Mouse (Mus musculus): ENCODE results near the gene Rnft2. TPM values are rescaled to one million over a fixed set of nuclear protein-coding genes. Genes with fewer than 3 reads are reported as not detected.

Rnft2 gene
- 5.4 and 7.0 TPM in 2 replicates for polyA plus RNA-seq (2016; fragmentation: Nextera tagmentation; extraction: Ambion mirVana)

GRCm38 (mm10) chr5:118244606-118245443 is at the start of gene Rnft2, which contains the start of gene 2410131K14Rik:
Gene Rnft2 (minus strand): TSS chr5:118245116.
Gene 2410131K14Rik (plus strand): TSS chr5:118245227.
- Histone ChIP-seq H3K4me1 (peaks cover 34% of the 10 kb centered on the region), H3K27ac (replicated peaks) (peak within 1 kb of the TSS; percentile 90), H3K4me3 (peak within 1 kb of the TSS; percentile 78), H3K27me3 (replicated peaks; ENCODE audit: low read depth, poor library complexity, severe bottlenecking) (no peaks in the 10 kb centered on the region), H3K9me3 (no peaks in the 10 kb centered on the region), H3K36me3 (replicated peaks) (peaks cover 46% of the 10 kb centered on the region)
- WGBS = under 1% methylated on average over 68 of the region's 68 CpGs
- DNase-seq (ENCODE audit: low spot score) = peak; percentile 100

- Histone ChIP-seq H3K27ac (replicated peaks) (peak overlapping the region; percentile 81), H3K36me3 (replicated peaks) (no peaks in the 10 kb centered on the region), H3K9me3 (no peaks in the 10 kb centered on the region), H3K4me3 (peak overlapping the region; percentile 47), H3K4me1 (peaks cover 53% of the 10 kb centered on the region), H3K27me3 (replicated peaks; ENCODE audit: low read depth, poor library complexity, severe bottlenecking) (peaks cover 7% of the 10 kb centered on the region; the same call in 1 of the 2 replicates)
- 27% methylated on average over 23 of the region's 23 CpGs for WGBS
- DNase-seq (ENCODE audit: low spot score) = peak; percentile 74
Observed at GRCm38 (mm10) chr5:118294086-118294864, 49.4 kb upstream of the Rnft2 start.

- Histone ChIP-seq H3K27me3 (replicated peaks; ENCODE audit: low read depth, poor library complexity, severe bottlenecking) (peaks cover 3% of the 10 kb centered on the region; the same call in 1 of the 2 replicates), H3K36me3 (replicated peaks) (no peaks in the 10 kb centered on the region), H3K4me1 (peaks cover 49% of the 10 kb centered on the region), H3K4me3 (no peak overlapping the region), H3K9me3 (no peaks in the 10 kb centered on the region), H3K27ac (replicated peaks) (no peak overlapping the region; the same call in 1 of the 2 replicates)
- no peak for DNase-seq (ENCODE audit: low spot score)
- WGBS = 72% methylated on average over 4 of the region's 4 CpGs
Observed at GRCm38 (mm10) chr5:118292476-118292875, 47.6 kb upstream of the Rnft2 start.

DNA sequence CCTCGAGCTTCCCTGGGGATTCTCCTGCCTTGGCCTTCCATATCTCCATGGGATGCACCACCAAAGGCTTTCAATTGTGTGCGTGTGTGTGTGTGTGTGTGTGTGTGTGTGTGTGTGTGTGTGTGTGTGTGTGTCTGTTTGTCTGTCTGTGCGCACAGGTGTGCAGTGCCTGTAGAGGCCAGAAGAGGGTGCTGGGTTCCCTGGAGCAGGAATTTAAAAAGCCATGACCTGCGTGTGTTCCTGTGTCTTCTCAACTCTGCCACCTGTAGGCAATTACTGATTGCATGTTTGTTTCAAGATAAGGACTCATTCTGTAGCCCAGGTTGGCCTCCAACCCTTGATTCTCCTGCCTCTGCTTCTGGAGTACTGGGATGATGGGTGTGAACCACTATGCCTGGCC is 46.5 kb upstream of the Rnft2 start:
- Histone ChIP-seq H3K9me3 (no peaks in the 10 kb centered on the region), H3K27me3 (replicated peaks; ENCODE audit: low read depth, poor library complexity, severe bottlenecking) (no peaks in the 10 kb centered on the region), H3K36me3 (replicated peaks) (no peaks in the 10 kb centered on the region), H3K27ac (replicated peaks) (no peak overlapping the region), H3K4me1 (peaks cover 39% of the 10 kb centered on the region), H3K4me3 (no peak overlapping the region)
- 82% methylated on average over 4 of the region's 4 CpGs for WGBS
- DNase-seq (ENCODE audit: low spot score) = no peak

DNA sequence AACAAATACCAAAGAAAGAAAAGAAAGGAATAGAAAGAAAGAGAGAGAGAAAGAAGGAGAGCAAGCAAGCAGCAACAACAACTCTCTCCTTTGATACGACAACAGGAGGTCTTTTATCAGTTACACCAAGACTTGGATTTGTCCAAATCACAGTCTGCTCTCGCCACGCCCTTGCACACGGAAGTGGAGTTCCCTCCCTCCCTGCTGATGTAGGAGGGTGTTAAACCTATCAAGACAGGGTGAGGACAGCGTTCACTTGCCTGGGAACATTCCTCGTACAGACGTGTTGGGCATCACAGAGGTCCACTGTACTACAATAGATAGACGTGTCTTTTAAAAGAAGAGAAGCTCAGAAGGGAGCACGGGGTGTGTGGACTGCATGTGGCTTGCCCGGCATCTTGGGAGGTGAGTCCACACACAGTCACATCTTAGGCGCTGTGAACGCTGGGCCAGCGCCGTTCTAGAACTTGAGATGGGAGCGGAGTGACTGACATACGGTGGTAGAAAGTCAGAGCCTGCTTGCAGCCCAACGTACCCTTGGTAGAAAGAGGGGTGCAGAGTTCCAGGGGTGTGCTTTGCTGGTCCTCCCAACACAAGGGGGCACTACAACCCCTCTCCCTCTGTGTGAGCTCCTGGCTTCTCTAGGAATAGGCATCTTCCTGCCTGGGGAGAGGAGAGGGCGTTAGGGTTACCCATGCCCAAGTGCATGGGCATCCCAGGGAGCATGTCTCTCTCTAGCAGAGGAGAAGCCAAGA is 33.0 kb upstream of the Rnft2 start:
- WGBS = 90% methylated on average over 18 of the region's 18 CpGs
- Histone ChIP-seq H3K4me1 (peaks cover 21% of the 10 kb centered on the region), H3K27me3 (replicated peaks; ENCODE audit: low read depth, poor library complexity, severe bottlenecking) (peaks cover 37% of the 10 kb centered on the region), H3K27ac (replicated peaks) (no peak overlapping the region), H3K9me3 (no peaks in the 10 kb centered on the region), H3K36me3 (replicated peaks) (no peaks in the 10 kb centered on the region), H3K4me3 (no peak overlapping the region)
- no peak for DNase-seq (ENCODE audit: low spot score)

DNA sequence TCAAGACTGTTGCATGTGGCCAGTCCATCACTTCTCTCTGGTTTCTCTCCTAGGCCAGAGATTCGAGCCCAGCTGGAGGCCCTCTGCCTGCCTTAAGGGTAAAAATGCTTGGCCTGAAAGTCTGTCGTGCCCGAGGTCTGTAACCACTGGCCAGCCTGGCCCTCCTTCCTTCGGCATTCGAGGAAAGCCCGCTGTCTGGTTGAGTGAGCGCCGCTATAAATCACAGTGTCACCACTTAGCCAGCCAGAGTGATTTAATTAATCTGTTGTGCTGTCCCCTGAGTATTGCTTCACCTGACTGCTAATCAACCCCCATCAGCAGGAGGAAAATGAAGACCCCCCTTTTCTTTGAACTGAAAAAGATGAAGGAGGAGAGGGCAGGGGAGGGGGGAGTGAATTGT is 31.8 kb upstream of the Rnft2 start:
- Histone ChIP-seq H3K27ac (replicated peaks) (no peak overlapping the region), H3K9me3 (no peaks in the 10 kb centered on the region), H3K36me3 (replicated peaks) (no peaks in the 10 kb centered on the region), H3K4me1 (peaks cover 22% of the 10 kb centered on the region), H3K4me3 (no peak overlapping the region), H3K27me3 (replicated peaks; ENCODE audit: low read depth, poor library complexity, severe bottlenecking) (peaks cover 49% of the 10 kb centered on the region)
- DNase-seq (ENCODE audit: low spot score) = no peak
- WGBS = 39% methylated on average over 8 of the region's 8 CpGs

DNA sequence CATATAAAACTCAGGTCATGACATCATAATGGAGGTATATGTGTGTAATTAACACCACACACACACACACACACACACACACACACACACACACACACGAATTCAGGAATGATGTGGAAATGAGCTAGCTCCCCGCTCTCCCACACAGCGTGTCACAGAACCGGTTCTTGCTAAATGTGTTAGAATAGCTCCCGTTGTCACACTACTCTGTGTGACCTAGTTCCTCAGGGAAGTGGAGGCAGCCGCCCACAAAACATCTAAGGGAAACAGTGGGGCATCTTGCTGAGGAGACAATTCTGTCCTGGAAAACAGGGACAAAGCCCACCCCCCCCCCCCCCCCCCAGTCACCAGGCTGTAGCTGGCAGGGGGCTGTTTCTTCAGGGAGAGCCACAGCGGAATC is 31.4 kb upstream of the Rnft2 start:
- no peak for DNase-seq (ENCODE audit: low spot score)
- Histone ChIP-seq H3K4me1 (peaks cover 22% of the 10 kb centered on the region), H3K9me3 (no peaks in the 10 kb centered on the region), H3K4me3 (no peak overlapping the region), H3K27ac (replicated peaks) (no peak overlapping the region), H3K36me3 (replicated peaks) (no peaks in the 10 kb centered on the region), H3K27me3 (replicated peaks; ENCODE audit: low read depth, poor library complexity, severe bottlenecking) (peaks cover 54% of the 10 kb centered on the region)
- 57% methylated on average over 7 of the region's 7 CpGs for whole genome bisulfite sequencing

DNA sequence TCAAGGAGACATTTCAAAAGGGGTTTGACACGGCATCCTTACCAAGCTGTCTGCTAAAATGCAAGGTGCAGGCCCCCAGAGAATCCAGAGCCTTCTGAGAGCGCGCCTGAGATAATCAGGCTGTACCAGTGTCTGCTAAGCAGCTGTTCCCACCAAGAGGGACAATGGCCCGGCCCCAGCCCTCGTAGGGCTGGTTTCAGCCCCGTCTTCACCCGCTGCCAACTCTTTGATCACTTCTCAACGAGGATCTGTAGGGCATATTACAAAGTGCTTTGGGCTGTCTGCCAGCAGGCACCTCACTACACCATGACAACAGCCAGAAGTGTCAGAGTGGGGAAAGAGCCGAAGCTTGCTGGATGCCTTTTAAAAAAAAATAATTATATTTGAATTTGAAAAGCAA is 29.6 kb upstream of the Rnft2 start:
- no peak for DNase-seq (ENCODE audit: low spot score)
- WGBS = 46% methylated on average over 9 of the region's 9 CpGs
- H3K27ac ChIP-seq (replicated peaks) = no peak overlapping the region
- no peaks in the 10 kb centered on the region for H3K9me3 ChIP-seq
- H3K36me3 ChIP-seq (replicated peaks) = no peaks in the 10 kb centered on the region
- H3K4me3 ChIP-seq = no peak overlapping the region
- peaks cover 23% of the 10 kb centered on the region for H3K4me1 ChIP-seq
- peaks cover 70% of the 10 kb centered on the region for H3K27me3 ChIP-seq (replicated peaks; ENCODE audit: low read depth, poor library complexity, severe bottlenecking)

DNA sequence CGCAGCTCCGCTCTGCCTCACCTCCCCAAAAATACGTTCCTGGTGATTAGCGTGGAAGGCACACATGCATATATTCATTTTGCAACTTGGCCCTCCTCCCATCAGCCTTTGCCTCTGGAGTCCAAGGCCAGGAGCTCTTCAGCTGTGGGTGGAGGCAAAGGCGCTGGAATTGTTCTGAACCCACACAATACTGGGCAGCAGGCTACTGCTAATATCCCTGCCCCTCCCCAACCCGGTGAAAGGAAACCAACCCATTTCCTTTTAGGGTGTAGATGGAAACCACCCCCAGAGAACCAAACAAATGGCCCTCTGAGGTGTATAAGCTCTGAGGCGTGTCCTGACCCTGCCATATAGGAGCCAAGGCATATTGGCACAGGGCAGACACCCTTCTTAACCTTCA is 28.5 kb upstream of the Rnft2 start:
- Histone ChIP-seq H3K27ac (replicated peaks) (0 out of 2 replicates have a peak overlapping the region, but pooled peaks have one; percentile 16), H3K27me3 (replicated peaks; ENCODE audit: low read depth, poor library complexity, severe bottlenecking) (peaks cover 75% of the 10 kb centered on the region)

DNA sequence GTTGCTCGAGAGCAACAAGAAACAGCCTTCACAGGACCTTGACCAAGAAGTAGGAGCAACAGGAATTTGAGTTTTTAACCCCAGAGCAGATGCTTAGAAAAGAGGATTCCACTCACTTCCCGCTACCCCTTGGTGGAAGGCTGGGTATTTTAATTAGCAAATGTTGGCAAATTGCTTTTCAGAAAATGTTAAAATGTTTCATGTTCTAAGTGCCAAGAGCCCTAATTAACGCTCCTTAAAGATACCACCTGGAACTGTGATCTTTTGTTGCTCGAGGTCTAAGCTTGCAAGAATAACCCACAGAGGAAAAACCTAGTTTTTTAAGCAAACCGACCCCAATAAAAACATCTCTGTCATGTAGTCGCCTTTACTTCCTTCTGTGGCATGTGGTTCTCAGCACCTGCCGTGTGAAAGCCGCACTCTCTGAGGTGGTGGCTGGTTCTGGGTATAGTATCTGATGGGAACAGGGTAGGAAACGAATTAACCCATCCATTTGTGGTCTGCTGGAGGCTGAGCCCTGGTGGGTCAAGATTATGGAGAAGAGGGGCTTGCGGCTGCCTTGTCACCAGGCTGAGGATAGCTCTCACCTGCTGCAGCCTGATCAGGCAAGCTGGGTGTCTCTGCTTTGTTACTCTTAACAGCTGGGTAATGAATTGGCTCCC is 26.7 kb upstream of the Rnft2 start:
- Histone ChIP-seq H3K4me3 (no peak overlapping the region), H3K9me3 (no peaks in the 10 kb centered on the region), H3K27me3 (replicated peaks; ENCODE audit: low read depth, poor library complexity, severe bottlenecking) (peaks cover 86% of the 10 kb centered on the region), H3K36me3 (replicated peaks) (no peaks in the 10 kb centered on the region), H3K27ac (replicated peaks) (no peak overlapping the region), H3K4me1 (peaks cover 27% of the 10 kb centered on the region)
- DNase-seq (ENCODE audit: low spot score) = no peak
- 77% methylated on average over 10 of the region's 10 CpGs for WGBS

More for the DNA sequence above, 28.5 kb upstream of the Rnft2 start:
- Histone ChIP-seq H3K36me3 (replicated peaks) (no peaks in the 10 kb centered on the region), H3K4me1 (peaks cover 31% of the 10 kb centered on the region), H3K9me3 (no peaks in the 10 kb centered on the region), H3K4me3 (no peak overlapping the region)
- 75% methylated on average over 7 of the region's 7 CpGs for WGBS
- no peak for DNase-seq (ENCODE audit: low spot score)

DNA sequence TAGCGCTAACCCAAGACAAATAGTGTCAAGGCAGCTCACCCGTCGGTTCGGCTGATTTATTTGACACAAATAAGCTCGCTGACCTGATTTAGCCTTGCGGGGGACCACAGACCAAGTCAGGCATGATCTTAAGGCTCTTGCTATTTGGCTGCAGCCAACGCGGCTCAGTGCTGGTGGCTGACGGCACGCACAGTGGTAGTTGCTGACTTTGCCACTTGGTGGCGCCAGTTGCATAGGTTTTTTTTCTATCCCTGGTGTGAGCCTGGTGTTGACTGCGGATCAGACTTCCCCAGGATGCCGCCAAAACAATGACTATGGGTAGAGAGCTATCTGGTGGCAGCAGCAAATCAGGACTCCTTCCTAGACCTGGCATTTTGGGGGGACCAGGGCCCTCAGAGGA is 24.1 kb upstream of the Rnft2 start:
- H3K27ac ChIP-seq (replicated peaks) = no peak overlapping the region; the same call in 1 of the 2 replicates
- peak overlapping the region; percentile 38 for H3K4me3 ChIP-seq
- no peaks in the 10 kb centered on the region for H3K9me3 ChIP-seq
- peaks cover 4% of the 10 kb centered on the region for H3K36me3 ChIP-seq (replicated peaks)
- 1% methylated on average over 13 of the region's 13 CpGs for WGBS
- H3K27me3 ChIP-seq (replicated peaks; ENCODE audit: low read depth, poor library complexity, severe bottlenecking) = peaks cover 62% of the 10 kb centered on the region
- H3K4me1 ChIP-seq = peaks cover 18% of the 10 kb centered on the region
- DNase-seq (ENCODE audit: low spot score) = peak; percentile 90

DNA sequence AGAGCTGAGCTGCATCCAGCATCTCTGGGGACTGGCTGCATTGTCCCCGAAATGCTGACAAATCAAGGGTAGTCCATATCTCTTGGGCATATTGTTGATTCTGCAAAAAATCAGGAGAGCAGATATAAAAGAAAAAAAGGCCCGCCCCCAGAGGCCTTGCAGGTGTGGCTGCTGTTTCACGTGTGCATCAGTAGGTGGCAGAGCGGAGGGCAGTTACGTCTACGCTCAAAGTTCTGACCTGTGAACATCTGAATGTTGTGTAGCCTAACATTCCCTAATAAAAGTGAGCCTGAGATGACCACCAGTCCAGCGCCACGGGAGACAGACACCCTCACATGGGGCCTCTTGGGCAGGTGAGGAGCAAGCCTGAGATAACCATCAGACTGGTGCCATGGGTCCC is 21.4 kb upstream of the Rnft2 start:
- peaks cover 28% of the 10 kb centered on the region for H3K36me3 ChIP-seq (replicated peaks)
- H3K4me3 ChIP-seq = no peak overlapping the region
- DNase-seq (ENCODE audit: low spot score) = no peak
- WGBS = 44% methylated on average over 8 of the region's 8 CpGs
- no peaks in the 10 kb centered on the region for H3K9me3 ChIP-seq
- H3K27me3 ChIP-seq (replicated peaks; ENCODE audit: low read depth, poor library complexity, severe bottlenecking) = peaks cover 36% of the 10 kb centered on the region
- peaks cover 12% of the 10 kb centered on the region for H3K4me1 ChIP-seq
- H3K27ac ChIP-seq (replicated peaks) = no peak overlapping the region

Data from embryonic facial prominence, embryonic 10.5 days (tissue).